In genomic region chr6:82756799-82757210, GRCm38 (mm10) we compare ENCODE assay signal across 13 mouse cellular contexts. TPM values are rescaled to one million over a fixed set of nuclear protein-coding genes. Genes with fewer than 3 reads are reported as not detected.
DNase-seq lines count a peak whose midpoint lies in the region; ATAC-seq and TF ChIP-seq lines count a peak whose summit lies in the region.
"Had no signal": no experiment of that assay in that cellular context is flagged by ENCODE, and none has a peak within 500 bp of the region (broad histone marks: within the 10 kb centered on the region; RNA-seq: fewer than 3 reads in every experiment).

No protein-coding gene starts in this region.

- no peak for TF ChIP-seq CTCF in intestine, postnatal 0 days (IDR thresholded peaks at IDR 0.05; ENCODE audit: low read depth)
- TF ChIP-seq CTCF in lung, adult 2 months (IDR thresholded peaks at IDR 0.05; ENCODE audit: insufficient read depth, low read length) = no peak

- H3K4me2 ChIP-seq in liver, embryonic 12.5 days = peak overlapping the region; percentile 2
- peak overlapping the region; percentile 21; the same call in 1 of the 2 replicates for H3K4me2 ChIP-seq in intestine, postnatal 0 days (replicated peaks; ENCODE audit: low read depth)
- H3K4me2 ChIP-seq: hindbrain, embryonic 15.5 days; lung, embryonic 14.5 days; midbrain, embryonic 12.5 days; neural tube, embryonic 12.5 days had no signal

- H3K36me3 ChIP-seq in liver, embryonic 12.5 days = peaks cover 27% of the 10 kb centered on the region
- H3K36me3 ChIP-seq in intestine, postnatal 0 days (ENCODE audit: control insufficient read depth, insufficient read depth) = peaks cover 4% of the 10 kb centered on the region; the same call in 1 of the 2 replicates
- H3K36me3 ChIP-seq: hindbrain, embryonic 15.5 days; neural tube, embryonic 12.5 days had no signal

- no peak overlapping the region for H3K9ac ChIP-seq in liver, embryonic 12.5 days
- no peak overlapping the region for H3K9ac ChIP-seq in intestine, postnatal 0 days (ENCODE audit: low read depth, low read length)
- H3K9ac ChIP-seq: hindbrain, embryonic 15.5 days; lung, embryonic 14.5 days; midbrain, embryonic 12.5 days; neural tube, embryonic 12.5 days had no signal

- no peaks in the 10 kb centered on the region for H3K27me3 ChIP-seq in liver, embryonic 12.5 days (replicated peaks)
- H3K27me3 ChIP-seq in intestine, postnatal 0 days (replicated peaks; ENCODE audit: control insufficient read depth, insufficient read depth, low read length) = no peaks in the 10 kb centered on the region
- H3K27me3 ChIP-seq: hindbrain, embryonic 15.5 days; midbrain, embryonic 12.5 days; neural tube, embryonic 12.5 days had no signal

- no peak for TF ChIP-seq POLR2A in lung, adult 2 months (IDR thresholded peaks at IDR 0.05; ENCODE audit: borderline replicate concordance, extremely low read depth, low read depth, low read length)

- H3K27ac ChIP-seq in liver, embryonic 12.5 days = no peak overlapping the region
- no peak overlapping the region for H3K27ac ChIP-seq in intestine, postnatal 0 days (ENCODE audit: low read depth, low read length)
- H3K27ac ChIP-seq: hindbrain, embryonic 15.5 days; midbrain, embryonic 12.5 days; neural tube, embryonic 12.5 days had no signal

- 53% methylated on average over 9 of the region's 9 CpGs for WGBS in liver, embryonic 12.5 days (ENCODE audit: insufficient replicate concordance)
- 44% methylated on average over 9 of the region's 9 CpGs for WGBS in intestine, postnatal 0 days
- WGBS in lung, adult 2 months = 86% methylated on average over 9 of the region's 9 CpGs

- no peak for ATAC-seq in cerebellum, adult (ENCODE audit: insufficient number of reproducible peaks, low FRiP score, low TSS enrichment)
- ATAC-seq in liver, embryonic 12.5 days = peak; percentile 61
- peak; percentile 49; the same call in 1 of the 2 replicates for ATAC-seq in intestine, postnatal 0 days

- no peak overlapping the region for H3K4me3 ChIP-seq in liver, embryonic 12.5 days
- no peak overlapping the region for H3K4me3 ChIP-seq in intestine, postnatal 0 days (ENCODE audit: low read depth, low read length)
- H3K4me3 ChIP-seq in lung, adult 2 months (replicated peaks; ENCODE audit: extremely low read depth, low read depth, low read length) = no peak overlapping the region
- H3K4me3 ChIP-seq: hindbrain, embryonic 15.5 days; midbrain, embryonic 12.5 days; neural tube, embryonic 12.5 days had no signal

- peaks cover 66% of the 10 kb centered on the region for H3K4me1 ChIP-seq in liver, embryonic 12.5 days
- H3K4me1 ChIP-seq in intestine, postnatal 0 days (replicated peaks; ENCODE audit: control insufficient read depth, insufficient read depth, low read length) = no peaks in the 10 kb centered on the region; the same call in 1 of the 2 replicates
- no peaks in the 10 kb centered on the region for H3K4me1 ChIP-seq in lung, adult 2 months (ENCODE audit: control insufficient read depth, insufficient read depth, low read length)
- H3K4me1 ChIP-seq: hindbrain, embryonic 15.5 days; midbrain, embryonic 12.5 days; neural tube, embryonic 12.5 days had no signal

- peak; percentile 39 for DNase-seq in cerebellum, adult 11-12 months
- DNase-seq in liver = no peak
- DNase-seq in lung, adult 2 months = no peak
- no peak for DNase-seq in right cerebral cortex, adult 18-20 months
- DNase-seq in layer of hippocampus, adult 9-11 months = no peak
- DNase-seq: kidney, postnatal 14 days; lung, embryonic 14.5 days had no signal

- H3K9me3 ChIP-seq in liver, embryonic 12.5 days (replicated peaks) = no peaks in the 10 kb centered on the region
- H3K9me3 ChIP-seq in intestine, postnatal 0 days (ENCODE audit: control insufficient read depth) = no peaks in the 10 kb centered on the region
- H3K9me3 ChIP-seq: hindbrain, embryonic 15.5 days; midbrain, embryonic 12.5 days; neural tube, embryonic 12.5 days had no signal

RNA-seq across cellular contexts. Expression of gene Hk2, which starts 17.4 kb away (rescaled TPM):
- 10.1 and 11.1 TPM in 2 replicates for polyA plus RNA-seq in liver, embryonic 12.5 days (2016; fragmentation: Nextera tagmentation; extraction: Ambion mirVana)
- 2.5 and 2.8 TPM in 2 replicates for polyA plus RNA-seq in intestine, postnatal 0 days (2015; fragmentation: Nextera tagmentation; extraction: Ambion mirVana)
- 7.5 and 15.1 TPM in 2 replicates for polyA plus RNA-seq in lung, adult 2 months (2012; rRNA removed)

RNA-seq across cellular contexts. Expression of gene Pole4, which starts 51.6 kb away (rescaled TPM):
- polyA plus RNA-seq in liver, embryonic 12.5 days (2016; fragmentation: Nextera tagmentation; extraction: Ambion mirVana) = 80.8 and 81.1 TPM in 2 replicates
- 73.1 and 74.4 TPM in 2 replicates for polyA plus RNA-seq in intestine, postnatal 0 days (2015; fragmentation: Nextera tagmentation; extraction: Ambion mirVana)
- polyA plus RNA-seq in lung, adult 2 months (2012; rRNA removed) = 13.6 and 15.5 TPM in 2 replicates
